Mouse (Mus musculus): Measurements from ENCODE around the gene Slc16a8. TPM values are rescaled to one million over a fixed set of nuclear protein-coding genes. Genes with fewer than 3 reads are reported as not detected.

Slc16a8 gene
- polyA plus RNA-seq, 1 experiment from 2014 or later = 0.12 TPM

DNA sequence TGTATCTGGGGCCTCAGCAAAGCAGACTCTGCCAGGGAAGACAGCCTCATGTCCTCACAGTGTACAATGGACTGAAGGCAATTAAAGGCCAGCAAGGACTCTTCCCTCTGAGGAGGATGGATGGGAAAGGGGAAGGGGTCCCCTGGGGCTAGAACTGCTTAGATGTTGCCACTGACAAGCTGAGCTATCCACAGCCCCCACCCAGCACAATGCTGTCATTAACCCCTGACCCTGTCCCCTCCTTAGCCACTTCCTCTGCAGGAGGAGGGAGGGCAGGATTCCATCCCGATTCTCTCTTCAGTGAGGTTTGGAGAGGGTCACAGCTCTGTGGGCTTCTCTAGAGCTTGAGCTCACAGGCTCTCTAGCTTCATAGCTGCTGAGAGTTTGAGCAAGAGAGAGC is 35.0 kb downstream of the Slc16a8 start:
- 0% methylated on average over 1 of the region's 1 CpGs for WGBS
- H3K4me2 ChIP-seq = no peak overlapping the region
- no peak overlapping the region for H3K4me3 ChIP-seq (ENCODE audit: low read depth, low read length)
- H3K36me3 ChIP-seq (ENCODE audit: control insufficient read depth, insufficient read depth, low read length) = no peaks in the 10 kb centered on the region
- DNase-seq (ENCODE audit: low spot score) (no peak), ATAC-seq (replicated peaks; ENCODE audit: low FRiP score) (no peak)
- peaks cover 6% of the 10 kb centered on the region; the same call in 1 of the 2 replicates for H3K4me1 ChIP-seq (replicated peaks; ENCODE audit: control insufficient read depth, insufficient read depth, low read length)
- 0 out of 2 replicates have a peak, but pooled peaks cover 3% of the 10 kb centered on the region for H3K27me3 ChIP-seq (replicated peaks; ENCODE audit: control insufficient read depth, insufficient read depth, low read length)
- H3K9me3 ChIP-seq (ENCODE audit: control insufficient read depth, low read length) = no peaks in the 10 kb centered on the region
- H3K27ac ChIP-seq (ENCODE audit: low read depth, low read length) = no peak overlapping the region
- no peak overlapping the region for H3K9ac ChIP-seq (ENCODE audit: low read depth, low read length)

DNA sequence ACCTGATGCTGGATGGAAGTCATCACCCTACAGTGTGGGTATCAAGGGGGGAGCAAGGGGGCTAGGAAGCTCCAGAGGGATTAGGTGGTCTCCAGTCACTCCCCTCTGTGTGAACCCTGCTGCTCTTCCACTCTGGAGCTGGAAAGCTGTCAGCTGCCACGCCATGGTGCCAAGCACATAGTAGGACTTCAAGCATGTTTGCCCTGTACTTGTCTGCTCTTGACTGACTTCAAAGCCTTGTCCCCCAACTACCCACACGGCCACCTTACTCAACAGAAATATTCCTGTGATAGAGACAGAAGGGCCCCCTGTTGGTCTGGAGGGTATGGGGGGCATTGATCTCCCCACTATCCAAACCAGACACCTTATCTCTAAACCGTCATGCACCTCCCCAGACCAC is 38.4 kb downstream of the Slc16a8 start:
- Histone ChIP-seq H3K4me2 (no peak overlapping the region), H3K27ac (ENCODE audit: low read depth, low read length) (no peak overlapping the region), H3K9me3 (ENCODE audit: control insufficient read depth, low read length) (no peaks in the 10 kb centered on the region), H3K4me1 (replicated peaks; ENCODE audit: control insufficient read depth, insufficient read depth, low read length) (no peaks in the 10 kb centered on the region), H3K27me3 (replicated peaks; ENCODE audit: control insufficient read depth, insufficient read depth, low read length) (no peaks in the 10 kb centered on the region), H3K36me3 (ENCODE audit: control insufficient read depth, insufficient read depth, low read length) (no peaks in the 10 kb centered on the region), H3K4me3 (ENCODE audit: low read depth, low read length) (no peak overlapping the region), H3K9ac (ENCODE audit: low read depth, low read length) (no peak overlapping the region)
- ATAC-seq (replicated peaks; ENCODE audit: low FRiP score) (no peak; the same call in 1 of the 2 replicates), DNase-seq (ENCODE audit: low spot score) (no peak)
- 38% methylated on average over 3 of the region's 3 CpGs for WGBS

DNA sequence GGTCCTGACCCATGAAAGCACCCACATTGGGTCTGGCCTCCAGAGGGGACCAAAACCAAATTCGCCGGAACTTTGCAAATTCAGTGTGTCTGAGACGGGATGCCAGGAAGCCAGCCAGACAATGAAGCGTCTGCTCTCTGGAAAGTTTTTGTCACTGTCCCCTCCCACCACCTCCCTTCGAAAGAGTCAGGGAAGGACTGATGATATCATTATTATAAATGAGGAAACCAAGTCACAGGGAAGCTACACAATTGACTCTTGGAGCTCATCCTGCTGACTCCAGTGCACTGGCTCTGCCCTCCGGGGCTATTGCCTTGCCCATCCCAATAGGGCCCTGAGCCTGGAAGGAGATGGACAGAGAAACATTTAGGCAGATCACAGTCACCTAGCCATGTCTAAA is 41.0 kb downstream of the Slc16a8 start:
- no peak overlapping the region for H3K4me2 ChIP-seq
- H3K36me3 ChIP-seq (ENCODE audit: control insufficient read depth, insufficient read depth, low read length) = no peaks in the 10 kb centered on the region
- no peak for ATAC-seq (replicated peaks; ENCODE audit: low FRiP score)
- no peak overlapping the region for H3K27ac ChIP-seq (ENCODE audit: low read depth, low read length)
- H3K9me3 ChIP-seq (ENCODE audit: control insufficient read depth, low read length) = no peaks in the 10 kb centered on the region
- WGBS = 66% methylated on average over 6 of the region's 6 CpGs
- H3K9ac ChIP-seq (ENCODE audit: low read depth, low read length) = no peak overlapping the region
- no peak overlapping the region for H3K4me3 ChIP-seq (ENCODE audit: low read depth, low read length)
- DNase-seq (ENCODE audit: low spot score) = no peak
- no peaks in the 10 kb centered on the region for H3K27me3 ChIP-seq (replicated peaks; ENCODE audit: control insufficient read depth, insufficient read depth, low read length)
- H3K4me1 ChIP-seq (replicated peaks; ENCODE audit: control insufficient read depth, insufficient read depth, low read length) = no peaks in the 10 kb centered on the region

DNA sequence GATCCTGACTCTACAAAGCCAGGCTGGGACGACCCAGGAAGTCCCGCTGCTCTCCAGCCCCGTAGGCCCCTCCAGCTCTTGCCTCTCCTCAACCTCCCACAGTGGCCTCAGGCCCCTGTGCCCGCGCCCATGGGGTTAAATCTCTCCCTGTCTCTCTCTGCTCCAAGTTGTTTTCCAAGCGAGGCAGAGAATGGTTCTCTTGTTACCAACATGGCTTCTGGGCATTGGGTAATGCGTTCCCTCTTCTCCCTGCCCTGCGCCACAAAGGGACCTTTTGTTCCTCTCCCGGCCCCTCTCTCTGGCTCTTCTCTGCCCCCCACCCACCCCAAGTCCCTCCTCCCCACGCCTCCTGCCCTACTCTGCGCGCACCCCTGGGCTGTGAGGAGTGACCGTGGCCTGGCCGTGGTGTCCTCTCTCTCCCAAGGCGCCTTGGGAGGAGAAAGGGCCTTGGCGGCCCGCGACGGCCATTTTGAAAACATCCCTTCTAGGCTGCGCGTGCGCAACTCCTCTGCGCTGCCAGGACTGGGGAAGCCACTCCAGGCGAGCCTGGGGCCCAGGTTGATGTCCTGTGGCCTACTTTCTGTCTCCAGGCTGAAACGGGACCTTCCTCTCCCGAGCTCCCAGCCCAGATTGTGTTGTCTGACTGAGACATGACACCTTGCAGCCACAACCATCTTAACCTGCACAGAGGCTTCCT is 41.7 kb downstream of the Slc16a8 start:
- 87% methylated on average over 26 of the region's 26 CpGs for WGBS
- no peaks in the 10 kb centered on the region for H3K36me3 ChIP-seq (ENCODE audit: control insufficient read depth, insufficient read depth, low read length)
- no peak overlapping the region for H3K4me2 ChIP-seq
- ATAC-seq (replicated peaks; ENCODE audit: low FRiP score) (no peak), DNase-seq (ENCODE audit: low spot score) (no peak)
- H3K9ac ChIP-seq (ENCODE audit: low read depth, low read length) = no peak overlapping the region
- no peaks in the 10 kb centered on the region for H3K4me1 ChIP-seq (replicated peaks; ENCODE audit: control insufficient read depth, insufficient read depth, low read length)
- no peaks in the 10 kb centered on the region; the same call in 1 of the 2 replicates for H3K27me3 ChIP-seq (replicated peaks; ENCODE audit: control insufficient read depth, insufficient read depth, low read length)
- no peaks in the 10 kb centered on the region for H3K9me3 ChIP-seq (ENCODE audit: control insufficient read depth, low read length)
- H3K4me3 ChIP-seq (ENCODE audit: low read depth, low read length) = no peak overlapping the region
- H3K27ac ChIP-seq (ENCODE audit: low read depth, low read length) = no peak overlapping the region

DNA sequence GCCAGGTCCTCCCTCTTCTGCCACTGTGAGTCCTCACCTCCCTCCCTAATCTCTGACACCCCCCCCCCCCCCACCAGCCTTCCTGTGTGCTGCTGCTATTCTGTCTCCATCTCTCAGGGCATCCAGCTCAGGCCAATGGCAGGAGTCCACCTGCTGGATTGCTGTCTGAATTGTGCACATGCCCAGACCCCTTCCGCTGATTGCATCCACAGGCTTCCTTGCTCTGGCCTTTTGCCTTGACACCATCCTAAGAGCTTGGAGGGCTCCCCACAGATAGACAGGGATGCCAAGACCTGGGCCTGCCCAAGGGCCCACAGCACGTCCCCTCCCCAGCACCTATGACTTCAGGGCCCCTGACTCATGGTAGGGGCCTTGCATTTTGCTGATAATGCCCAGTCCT is 44.2 kb downstream of the Slc16a8 start:
- no peaks in the 10 kb centered on the region; the same call in 1 of the 2 replicates for H3K27me3 ChIP-seq (replicated peaks; ENCODE audit: control insufficient read depth, insufficient read depth, low read length)
- no peak overlapping the region for H3K4me2 ChIP-seq
- H3K36me3 ChIP-seq (ENCODE audit: control insufficient read depth, insufficient read depth, low read length) = no peaks in the 10 kb centered on the region
- 65% methylated on average over 2 of the region's 2 CpGs for whole genome bisulfite sequencing
- no peaks in the 10 kb centered on the region for H3K4me1 ChIP-seq (replicated peaks; ENCODE audit: control insufficient read depth, insufficient read depth, low read length)
- H3K9ac ChIP-seq (ENCODE audit: low read depth, low read length) = no peak overlapping the region
- ATAC-seq (replicated peaks; ENCODE audit: low FRiP score) = no peak
- no peaks in the 10 kb centered on the region for H3K9me3 ChIP-seq (ENCODE audit: control insufficient read depth, low read length)
- H3K27ac ChIP-seq (ENCODE audit: low read depth, low read length) = no peak overlapping the region
- DNase-seq (ENCODE audit: low spot score) = no peak
- H3K4me3 ChIP-seq (ENCODE audit: low read depth, low read length) = no peak overlapping the region

DNA sequence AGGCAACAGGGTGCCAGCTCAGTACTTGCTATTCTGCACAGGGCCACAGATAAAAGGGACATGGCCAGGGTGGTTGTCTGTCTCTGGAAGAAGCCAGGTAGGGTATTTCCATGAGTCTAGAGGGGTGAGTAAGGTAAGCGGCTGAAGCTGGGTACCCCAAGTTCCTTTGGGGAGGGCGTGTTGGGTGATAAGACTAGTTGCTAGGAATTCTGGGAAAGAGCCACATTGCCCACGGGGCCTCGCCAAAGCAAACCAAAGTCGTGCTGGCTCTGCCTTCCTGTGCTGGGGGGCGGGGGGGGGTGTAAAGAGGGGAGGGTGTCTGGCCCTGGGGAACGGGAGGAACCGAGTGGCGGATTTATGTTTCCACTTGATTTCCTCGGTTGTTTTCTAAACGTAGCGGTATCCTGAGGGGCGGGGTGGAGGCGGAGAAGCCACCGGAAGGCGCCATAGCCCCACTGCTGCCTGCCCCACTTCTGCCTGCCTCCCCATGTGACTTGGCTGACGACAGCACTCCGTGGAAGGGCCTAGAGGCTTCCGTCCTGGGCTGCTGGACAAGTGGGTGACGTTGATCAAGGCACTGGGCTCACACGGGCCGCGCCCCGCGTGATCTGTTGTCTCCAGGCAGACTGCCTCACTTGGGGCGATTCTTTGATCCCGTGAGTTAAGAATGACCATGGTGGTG is 45.7 kb downstream of the Slc16a8 start:
- Histone ChIP-seq H3K27me3 (replicated peaks; ENCODE audit: control insufficient read depth, insufficient read depth, low read length) (no peaks in the 10 kb centered on the region; the same call in 1 of the 2 replicates), H3K27ac (ENCODE audit: low read depth, low read length) (no peak overlapping the region), H3K9me3 (ENCODE audit: control insufficient read depth, low read length) (no peaks in the 10 kb centered on the region), H3K4me3 (ENCODE audit: low read depth, low read length) (no peak overlapping the region), H3K4me2 (peak overlapping the region; percentile 5; the same call in 1 of the 2 replicates), H3K9ac (ENCODE audit: low read depth, low read length) (no peak overlapping the region), H3K36me3 (ENCODE audit: control insufficient read depth, insufficient read depth, low read length) (no peaks in the 10 kb centered on the region), H3K4me1 (replicated peaks; ENCODE audit: control insufficient read depth, insufficient read depth, low read length) (no peaks in the 10 kb centered on the region)
- ATAC-seq (replicated peaks; ENCODE audit: low FRiP score) = no peak
- whole genome bisulfite sequencing = 69% methylated on average over 27 of the region's 27 CpGs
- DNase-seq (ENCODE audit: low spot score) = no peak

DNA sequence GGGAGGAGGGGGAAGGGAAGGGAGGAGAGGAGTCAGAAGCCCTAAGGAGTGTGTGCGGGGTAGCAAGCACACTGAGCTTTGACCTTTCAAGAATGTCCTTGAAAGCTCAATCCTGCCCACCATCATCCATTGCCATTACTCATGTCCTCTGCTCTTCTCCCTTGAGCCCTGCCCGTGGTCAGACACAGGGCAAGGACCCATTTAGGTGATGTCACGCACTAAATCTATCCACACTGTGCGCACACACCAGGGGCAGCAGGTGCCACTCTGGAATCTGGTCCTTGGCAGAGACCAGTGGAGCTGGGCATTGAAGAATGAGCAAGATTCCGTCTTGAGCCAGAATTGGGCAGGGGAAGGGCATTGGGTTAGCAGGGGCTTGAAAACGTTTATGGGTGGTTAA is 46.4 kb downstream of the Slc16a8 start:
- Histone ChIP-seq H3K27me3 (replicated peaks; ENCODE audit: control insufficient read depth, insufficient read depth, low read length) (no peaks in the 10 kb centered on the region; the same call in 1 of the 2 replicates), H3K9ac (ENCODE audit: low read depth, low read length) (no peak overlapping the region), H3K4me3 (ENCODE audit: low read depth, low read length) (no peak overlapping the region), H3K36me3 (ENCODE audit: control insufficient read depth, insufficient read depth, low read length) (no peaks in the 10 kb centered on the region), H3K9me3 (ENCODE audit: control insufficient read depth, low read length) (no peaks in the 10 kb centered on the region), H3K4me1 (replicated peaks; ENCODE audit: control insufficient read depth, insufficient read depth, low read length) (no peaks in the 10 kb centered on the region), H3K4me2 (no peak overlapping the region), H3K27ac (ENCODE audit: low read depth, low read length) (no peak overlapping the region)
- whole genome bisulfite sequencing = 77% methylated on average over 6 of the region's 6 CpGs
- ATAC-seq (replicated peaks; ENCODE audit: low FRiP score) = no peak
- no peak for DNase-seq (ENCODE audit: low spot score)

DNA sequence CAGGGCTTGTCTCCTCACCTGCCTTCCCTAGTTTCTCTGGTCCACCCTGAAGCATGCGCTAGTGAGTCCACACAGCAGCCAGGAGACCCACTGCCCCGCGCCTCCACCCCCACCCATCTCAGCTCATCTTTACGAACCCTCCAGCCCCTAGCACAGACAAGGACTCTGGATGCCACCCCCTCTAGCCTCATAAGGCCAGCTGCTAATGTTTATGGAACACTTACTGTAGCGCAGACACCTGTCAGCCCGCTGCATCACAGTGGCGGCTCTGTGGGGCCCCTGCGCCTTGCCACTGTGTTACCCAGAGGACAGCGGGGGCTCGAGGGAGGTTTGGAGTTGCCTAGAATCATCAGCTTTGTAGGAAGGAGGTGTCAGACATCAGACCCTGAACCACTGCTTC is 52.0 kb downstream of the Slc16a8 start:
- DNase-seq (ENCODE audit: low spot score) (no peak), ATAC-seq (replicated peaks; ENCODE audit: low FRiP score) (no peak)
- peaks cover 8% of the 10 kb centered on the region for H3K27me3 ChIP-seq (replicated peaks; ENCODE audit: control insufficient read depth, insufficient read depth, low read length)
- no peak overlapping the region for H3K9ac ChIP-seq (ENCODE audit: low read depth, low read length)
- H3K4me2 ChIP-seq = no peak overlapping the region
- no peaks in the 10 kb centered on the region for H3K36me3 ChIP-seq (ENCODE audit: control insufficient read depth, insufficient read depth, low read length)
- no peak overlapping the region for H3K27ac ChIP-seq (ENCODE audit: low read depth, low read length)
- 24% methylated on average over 10 of the region's 10 CpGs for WGBS
- H3K4me3 ChIP-seq (ENCODE audit: low read depth, low read length) = no peak overlapping the region
- no peaks in the 10 kb centered on the region for H3K9me3 ChIP-seq (ENCODE audit: control insufficient read depth, low read length)
- H3K4me1 ChIP-seq (replicated peaks; ENCODE audit: control insufficient read depth, insufficient read depth, low read length) = peaks cover 7% of the 10 kb centered on the region; the same call in 1 of the 2 replicates
